Mouse (Mus musculus) heart, embryonic 10.5 days (tissue): ENCODE results near the gene Stard9. TPM values are rescaled to one million over a fixed set of nuclear protein-coding genes. Genes with fewer than 3 reads are reported as not detected.

ENCODE experiments used
- DNase-seq: peaks from one replicate; pipeline ENCODE4 v3.0.0-alpha.2; 2017; ENCODE audit warnings: low spot score
- H3K27ac ChIP-seq: fragments of 300-500 bp; sonication (generic); 2 replicates; pipeline ENCODE4 v1.5.1; 2016; ENCODE audit warnings: mild to moderate bottlenecking
- H3K27me3 ChIP-seq: fragments of 300-500 bp; sonication (generic); 2 replicates; pipeline ENCODE4 v1.6.1; 2016; ENCODE audit warnings: mild to moderate bottlenecking; ENCODE audit not compliant: poor library complexity, insufficient read depth, severe bottlenecking
- H3K36me3 ChIP-seq: fragments of 300-500 bp; sonication (generic); 2 replicates; pipeline ENCODE4 v1.6.1; 2016; ENCODE audit warnings: mild to moderate bottlenecking, moderate library complexity
- H3K4me1 ChIP-seq: fragments of 300-500 bp; sonication (generic); 2 replicates; pipeline ENCODE4 v1.6.1; 2016; ENCODE audit warnings: mild to moderate bottlenecking
- H3K4me3 ChIP-seq: fragments of 300-500 bp; sonication (generic); 2 replicates; pipeline ENCODE4 v1.5.1; 2016; ENCODE audit warnings: mild to moderate bottlenecking, moderate library complexity
- H3K9me3 ChIP-seq: fragments of 300-500 bp; sonication (generic); 2 replicates; pipeline ENCODE4 v1.6.1; 2016; ENCODE audit warnings: mild to moderate bottlenecking, moderate library complexity
- WGBS: fragments of 180-500 bp; shearing (Covaris S2); methylation state at CpG from one replicate; pipeline ENCODE4 v1.1.7; 2016; 5-methylcytosine and 5-hydroxymethylcytosine counted together
- polyA plus RNA-seq: library from polyadenylated mRNA; unstranded; fragments of >200 nt; fragmentation: Nextera tagmentation; extraction: Ambion mirVana; gene quantifications from 2 replicates; pipeline ENCODE4 v1.2.1, GENCODE M21; 2016

Stard9 gene
- 1.7 and 2.3 TPM in 2 replicates for polyA plus RNA-seq

DNA sequence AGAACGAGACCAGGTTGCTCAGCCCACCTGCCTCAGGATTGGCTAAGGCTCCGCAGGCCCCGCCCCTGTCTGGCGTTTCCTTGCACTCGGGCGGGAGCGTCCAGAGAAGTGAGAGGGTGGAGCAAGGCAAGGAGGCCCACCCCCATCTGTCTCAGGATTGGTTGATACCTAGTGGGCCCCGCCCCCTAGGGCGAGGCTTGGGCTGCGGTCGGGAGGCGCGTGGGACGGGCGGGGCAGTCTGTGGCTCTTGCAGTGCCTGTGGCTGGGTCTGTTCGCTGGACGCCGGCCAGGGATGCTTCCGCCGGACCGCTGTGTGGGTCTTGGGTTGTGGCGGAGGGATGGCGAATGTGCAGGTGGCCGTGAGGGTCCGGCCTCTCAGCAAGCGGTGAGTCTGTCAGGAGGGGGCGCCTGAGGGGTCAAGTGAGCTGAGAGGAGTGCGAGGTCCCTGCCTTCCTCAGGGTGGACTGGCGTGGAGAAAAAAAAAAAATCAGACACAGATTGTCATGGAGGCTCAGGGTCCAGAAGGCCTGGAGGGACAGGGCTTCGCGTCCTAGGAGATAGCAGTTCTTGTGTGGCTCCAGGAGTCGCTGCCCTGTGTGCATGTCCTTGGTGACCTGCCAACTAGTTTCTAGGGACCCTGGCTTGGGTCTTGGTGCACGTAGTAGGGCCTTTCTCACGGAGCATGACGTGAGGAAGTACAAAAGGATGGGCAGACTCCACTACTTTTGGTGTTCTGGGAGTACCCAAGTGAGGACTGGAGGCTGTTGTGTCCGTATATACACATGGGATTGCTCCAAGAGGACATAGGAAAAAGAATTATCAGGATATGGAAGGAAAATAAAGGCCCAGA lies at the start of gene Stard9:
TSS of gene Stard9 (plus strand) at position 236 of the 850 bp plus-strand sequence.
- DNase-seq = peak; percentile 100
- Histone ChIP-seq H3K36me3 (peaks cover 5% of the 10 kb centered on the region; the same call in 1 of the 2 replicates), H3K4me1 (peaks cover 15% of the 10 kb centered on the region; the same call in 1 of the 2 replicates), H3K9me3 (no peaks in the 10 kb centered on the region), H3K4me3 (peak within 1 kb of the TSS; percentile 72), H3K27me3 (no peaks in the 10 kb centered on the region), H3K27ac (peak within 1 kb of the TSS; percentile 81)
- 3% methylated on average over 36 of the region's 36 CpGs for WGBS

DNA sequence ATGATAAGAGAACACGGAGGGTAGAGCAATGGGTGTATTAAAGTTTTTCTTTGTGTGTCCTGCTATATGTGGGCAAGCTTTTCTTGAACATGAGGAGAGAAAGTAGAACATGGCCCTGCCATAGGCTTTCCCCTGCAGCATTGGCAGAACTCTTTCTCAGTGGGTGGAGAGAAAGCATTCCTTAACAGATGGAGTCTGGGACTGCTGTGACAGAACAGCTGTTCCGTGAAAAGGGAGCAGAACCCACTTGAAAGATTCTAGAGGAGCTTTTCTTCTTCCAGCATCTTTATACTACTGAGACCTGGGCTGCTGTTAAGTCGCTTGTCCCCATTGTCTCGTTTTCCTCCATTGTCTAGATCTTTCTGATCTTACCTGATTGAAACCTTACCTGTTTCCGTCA lies 39.2 kb upstream of the Stard9 start:
- no peaks in the 10 kb centered on the region for H3K4me1 ChIP-seq
- no peak for DNase-seq
- no peak overlapping the region for H3K4me3 ChIP-seq
- no peak overlapping the region for H3K27ac ChIP-seq
- WGBS = 84% methylated on average over 5 of the region's 5 CpGs
- H3K9me3 ChIP-seq = no peaks in the 10 kb centered on the region
- peaks cover 73% of the 10 kb centered on the region for H3K36me3 ChIP-seq
- H3K27me3 ChIP-seq = no peaks in the 10 kb centered on the region

GRCm38 (mm10) chr2:120592227-120592626 lies 36.7 kb upstream of the Stard9 start:
- 88% methylated on average over 1 of the region's 1 CpGs for WGBS
- H3K27me3 ChIP-seq = no peaks in the 10 kb centered on the region

DNA sequence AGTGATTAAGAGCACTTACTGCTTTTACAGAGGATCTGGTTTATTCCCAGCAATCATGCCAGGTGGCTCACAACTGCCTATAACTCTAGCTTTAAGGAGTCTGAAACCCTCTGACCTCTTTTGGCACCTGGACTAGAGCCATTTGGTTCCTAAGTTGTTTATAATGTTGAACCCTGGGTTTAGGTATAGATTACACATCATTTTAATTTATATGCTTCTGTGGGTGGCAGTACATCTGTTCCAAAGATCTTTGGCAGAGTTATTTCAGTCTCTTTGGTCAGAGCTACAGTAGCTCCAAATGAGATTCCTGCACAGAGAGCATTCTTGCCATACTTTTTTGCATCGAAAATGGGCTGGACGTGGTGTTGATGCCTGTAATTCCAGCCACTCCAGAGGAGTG lies 31.2 kb upstream of the Stard9 start:
- DNase-seq = no peak
- Histone ChIP-seq H3K27ac (no peak overlapping the region), H3K36me3 (peaks cover 85% of the 10 kb centered on the region), H3K9me3 (no peaks in the 10 kb centered on the region), H3K4me3 (no peak overlapping the region), H3K27me3 (no peaks in the 10 kb centered on the region), H3K4me1 (no peaks in the 10 kb centered on the region)
- WGBS = 89% methylated on average over 2 of the region's 2 CpGs

More at GRCm38 (mm10) chr2:120592227-120592626, 36.7 kb upstream of the Stard9 start:
- Histone ChIP-seq H3K4me3 (no peak overlapping the region), H3K9me3 (no peaks in the 10 kb centered on the region), H3K36me3 (peaks cover 74% of the 10 kb centered on the region), H3K4me1 (no peaks in the 10 kb centered on the region), H3K27ac (no peak overlapping the region)
- DNase-seq = no peak

DNA sequence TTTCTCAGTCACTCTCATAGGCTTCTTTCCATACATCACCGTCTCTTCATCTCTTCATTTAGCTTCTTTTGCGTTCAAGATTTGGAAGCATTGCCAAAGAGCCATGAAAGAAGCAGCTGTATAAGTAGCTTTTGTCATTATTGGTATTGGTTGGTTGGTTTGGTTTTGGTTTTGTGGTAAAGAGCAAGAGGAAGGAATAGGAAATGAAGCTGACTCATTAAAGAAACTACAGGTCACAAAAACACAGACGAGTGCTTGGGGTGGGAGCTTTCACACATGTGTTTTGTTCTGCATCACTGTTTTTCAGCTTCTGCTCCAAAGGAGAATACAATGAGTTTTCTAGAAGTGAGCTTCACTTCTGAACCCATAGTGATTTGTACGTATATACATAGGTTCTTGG lies 29.4 kb upstream of the Stard9 start:
- no peaks in the 10 kb centered on the region for H3K9me3 ChIP-seq
- H3K4me1 ChIP-seq = no peaks in the 10 kb centered on the region
- no peak for DNase-seq
- H3K4me3 ChIP-seq = no peak overlapping the region
- peaks cover 75% of the 10 kb centered on the region for H3K36me3 ChIP-seq
- 89% methylated on average over 4 of the region's 4 CpGs for WGBS
- no peaks in the 10 kb centered on the region for H3K27me3 ChIP-seq
- no peak overlapping the region for H3K27ac ChIP-seq

- H3K4me1 ChIP-seq = peaks cover 20% of the 10 kb centered on the region
- DNase-seq = no peak
- H3K27ac ChIP-seq = no peak overlapping the region
- WGBS = 69% methylated on average over 6 of the region's 6 CpGs
- H3K4me3 ChIP-seq = no peak overlapping the region
- H3K9me3 ChIP-seq = no peaks in the 10 kb centered on the region
- peaks cover 16% of the 10 kb centered on the region for H3K36me3 ChIP-seq
- no peaks in the 10 kb centered on the region for H3K27me3 ChIP-seq
These were observed 22.8 kb upstream of the Stard9 start for GRCm38 (mm10) chr2:120606021-120606690.

DNA sequence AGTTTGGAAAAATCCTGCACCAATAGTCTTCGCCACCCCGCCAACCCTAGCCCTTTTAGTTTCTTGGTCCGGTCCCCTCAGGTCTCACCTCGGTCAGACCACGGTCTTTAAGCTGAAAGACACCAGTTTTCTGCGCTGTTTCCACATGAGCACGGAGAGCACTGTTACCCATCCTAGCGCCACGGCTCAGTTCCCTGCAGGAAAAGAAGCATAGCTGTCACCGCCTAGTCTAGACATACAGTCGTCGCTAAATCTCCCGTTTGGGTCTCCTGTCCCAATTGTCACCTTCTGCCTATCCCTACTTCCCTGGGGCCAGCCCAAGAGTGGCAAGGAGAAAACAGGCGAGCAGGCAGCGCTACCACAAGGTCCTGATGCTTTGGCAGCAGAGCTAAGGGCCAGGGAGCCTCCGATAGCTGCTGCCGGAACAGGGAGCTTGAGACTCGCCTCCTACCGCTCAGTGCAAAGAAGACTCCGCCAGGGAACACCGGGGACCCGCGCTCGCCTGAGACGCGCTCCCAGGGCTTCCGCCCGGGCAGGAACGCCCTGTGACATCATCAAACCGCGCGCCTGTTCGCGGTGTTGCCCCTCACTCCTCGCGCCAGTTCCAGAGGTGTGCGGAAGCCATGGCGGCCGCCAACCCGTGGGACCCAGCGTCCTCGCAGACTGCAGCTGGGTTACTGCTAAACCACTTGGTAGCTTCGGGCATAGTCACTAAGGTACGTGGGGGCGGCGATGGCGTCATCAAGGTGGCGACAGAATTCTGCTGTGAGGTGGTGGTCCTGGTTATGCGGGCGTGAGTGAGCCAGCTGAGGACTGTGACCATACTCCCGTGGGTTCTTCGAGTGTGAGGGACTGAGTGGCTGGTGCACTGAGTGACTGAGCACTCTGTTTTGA lies 19.8 kb upstream of the Stard9 start, which contains the start of the genes Haus2 and Lrrc57:
TSS of gene Haus2 (plus strand) at position 554 of the 894 bp plus-strand sequence.
TSS of gene Lrrc57 (minus strand) at position 691 of the 894 bp plus-strand sequence.
- Histone ChIP-seq H3K4me3 (peak within 1 kb of the TSS; percentile 80), H3K4me1 (peaks cover 20% of the 10 kb centered on the region), H3K27ac (peak within 1 kb of the TSS; percentile 97), H3K36me3 (peaks cover 16% of the 10 kb centered on the region), H3K27me3 (no peaks in the 10 kb centered on the region), H3K9me3 (no peaks in the 10 kb centered on the region)
- under 1% methylated on average over 52 of the region's 52 CpGs for WGBS
- peak; percentile 96 for DNase-seq

DNA sequence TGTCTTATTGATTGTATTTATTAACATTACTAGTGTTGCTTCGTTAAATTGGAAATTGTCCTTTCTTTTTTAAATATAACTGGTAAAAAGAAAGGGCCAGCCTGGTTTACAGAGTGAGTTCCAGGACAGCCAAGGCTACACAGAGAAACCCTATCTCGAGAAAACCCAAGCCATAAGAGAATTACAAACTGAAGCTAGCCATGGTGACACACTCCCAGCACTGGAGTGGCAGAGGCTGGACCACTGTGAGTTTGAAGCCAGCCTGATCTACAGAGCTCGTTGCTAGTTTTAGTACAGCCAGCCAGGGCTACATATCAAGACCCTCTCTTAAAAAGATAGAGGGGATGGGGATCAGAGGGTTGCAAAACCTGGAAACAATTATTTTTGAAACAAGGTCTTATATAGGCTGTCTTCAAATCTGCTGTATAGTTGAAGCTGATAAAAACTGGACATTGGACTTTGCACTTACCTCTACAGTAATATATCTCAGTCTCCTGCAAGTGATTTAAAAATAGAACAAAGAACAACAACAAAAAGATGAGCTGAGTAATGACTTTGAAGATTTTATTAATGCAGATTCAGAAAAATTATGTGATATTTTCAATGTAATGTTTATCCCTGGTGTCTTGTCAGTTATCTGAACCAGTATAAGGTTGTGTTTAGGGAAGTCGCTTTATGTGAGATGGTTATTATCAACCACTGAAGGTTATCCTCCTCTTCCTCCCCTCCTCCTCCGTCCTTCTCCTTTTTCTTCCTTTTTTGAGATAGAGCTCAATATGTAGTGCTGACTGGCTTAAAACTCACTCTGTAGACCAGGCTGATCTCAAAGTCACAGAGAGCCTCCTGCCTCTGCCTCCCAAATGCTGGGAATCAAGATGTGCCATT lies 12.4 kb upstream of the Stard9 start:
- Histone ChIP-seq H3K27ac (no peak overlapping the region), H3K4me3 (no peak overlapping the region), H3K36me3 (peaks cover 66% of the 10 kb centered on the region), H3K27me3 (no peaks in the 10 kb centered on the region), H3K4me1 (no peaks in the 10 kb centered on the region), H3K9me3 (no peaks in the 10 kb centered on the region)
- DNase-seq = no peak
- WGBS = 91% methylated on average over 5 of the region's 5 CpGs

DNA sequence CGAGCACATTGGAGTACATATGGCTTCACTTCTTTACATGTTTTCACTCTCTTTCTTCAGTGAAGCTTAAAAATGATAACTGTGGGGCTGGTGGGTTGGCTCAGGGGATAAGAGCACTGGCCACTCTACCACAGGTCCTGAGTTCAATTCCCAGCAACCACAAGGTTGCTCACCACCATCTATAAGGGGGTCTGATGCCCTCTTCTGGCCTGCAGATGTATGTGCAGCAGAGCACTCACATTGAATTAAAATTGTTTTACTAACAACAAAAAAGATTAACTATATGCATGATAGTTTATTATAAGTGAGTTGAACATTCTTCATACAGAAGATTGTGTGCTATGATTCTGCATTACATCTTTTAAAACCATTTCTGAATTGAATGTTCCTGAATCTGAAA lies 9.4 kb upstream of the Stard9 start:
- no peak for DNase-seq
- Histone ChIP-seq H3K27me3 (no peaks in the 10 kb centered on the region), H3K27ac (no peak overlapping the region), H3K4me1 (no peaks in the 10 kb centered on the region), H3K9me3 (no peaks in the 10 kb centered on the region), H3K4me3 (no peak overlapping the region), H3K36me3 (peaks cover 51% of the 10 kb centered on the region)
- WGBS = 96% methylated on average over 1 of the region's 1 CpGs

DNA sequence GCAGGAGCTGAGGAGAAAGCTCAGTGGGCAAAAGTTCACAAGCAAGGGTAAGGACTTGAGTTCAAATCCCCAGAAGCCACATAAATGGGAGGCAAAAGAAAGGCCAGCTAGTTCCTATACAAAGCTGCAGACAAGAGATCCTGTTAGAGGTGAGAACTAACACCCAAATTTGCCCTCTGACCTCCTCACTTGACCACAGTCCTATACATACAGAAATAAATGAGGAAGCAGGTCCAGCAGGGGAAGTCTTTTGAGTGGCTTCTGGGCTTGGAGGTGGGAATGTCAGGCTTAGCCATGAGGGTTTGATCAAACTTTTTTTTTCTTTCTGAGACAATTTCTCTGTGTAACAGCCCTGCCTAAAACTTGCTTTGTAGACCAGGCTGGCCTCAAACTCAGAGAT lies 6.0 kb upstream of the Stard9 start:
- Histone ChIP-seq H3K36me3 (peaks cover 23% of the 10 kb centered on the region), H3K27me3 (no peaks in the 10 kb centered on the region), H3K4me3 (no peak overlapping the region), H3K9me3 (no peaks in the 10 kb centered on the region), H3K27ac (no peak overlapping the region), H3K4me1 (no peaks in the 10 kb centered on the region)
- DNase-seq = no peak

- no peak for DNase-seq
- Histone ChIP-seq H3K36me3 (0 out of 2 replicates have a peak, but pooled peaks cover 2% of the 10 kb centered on the region), H3K4me1 (peaks cover 15% of the 10 kb centered on the region; the same call in 1 of the 2 replicates), H3K9me3 (no peaks in the 10 kb centered on the region), H3K27ac (peak overlapping the region; percentile 81; the same call in 1 of the 2 replicates), H3K4me3 (peak overlapping the region; percentile 72), H3K27me3 (no peaks in the 10 kb centered on the region)
- 28% methylated on average over 10 of the region's 10 CpGs for WGBS
These were observed 650 bp upstream of the Stard9 start for GRCm38 (mm10) chr2:120628076-120628865.
